Mouse (Mus musculus) heart, adult 2 months (tissue): ENCODE measurements around the gene Gkap1. TPM values are rescaled to one million over a fixed set of nuclear protein-coding genes. Genes with fewer than 3 reads are reported as not detected.

Experiments
- DNase-seq, 2 experiments: peaks; one replicate each; pipeline ENCODE4 v3.0.0; 2021
- H3K27ac ChIP-seq: fragments of 200-600 bp; 2 replicates; pipeline ENCODE4 v1.8.1; 2022
- H3K27me3 ChIP-seq: fragments of 200-500 bp; 2 replicates; pipeline ENCODE4 v1.6.1; 2012; ENCODE audit warnings: mild to moderate bottlenecking, low read length, inconsistent platforms, mixed read lengths; ENCODE audit not compliant: control insufficient read depth, insufficient read depth
- H3K36me3 ChIP-seq: fragments of 200-500 bp; 2 replicates; pipeline ENCODE4 v1.6.1; 2012; ENCODE audit warnings: low read length, inconsistent platforms; ENCODE audit not compliant: control insufficient read depth, insufficient read depth
- H3K4me1 ChIP-seq: fragments of 200-500 bp; 2 replicates; pipeline ENCODE4 v1.6.1; 2011; ENCODE audit warnings: low read length; ENCODE audit not compliant: control insufficient read depth, insufficient read depth
- H3K4me3 ChIP-seq: fragments of 200-600 bp; 2 replicates; pipeline ENCODE4 v1.8.1; 2022
- H3K79me2 ChIP-seq: fragments of 200-500 bp; replicated peaks from 2 replicates; pipeline ENCODE4 v1.6.1; 2012; ENCODE audit warnings: mild to moderate bottlenecking, inconsistent platforms, low read length, moderate library complexity, mixed read lengths; ENCODE audit not compliant: control insufficient read depth, insufficient read depth
- H3K9ac ChIP-seq: fragments of 200-500 bp; 2 replicates; pipeline ENCODE4 v1.6.1; 2012; ENCODE audit warnings: low read depth, mild to moderate bottlenecking, control low read depth, inconsistent platforms, low read length, mixed read lengths
- CTCF ChIP-seq: fragments of 200-600 bp; IDR thresholded peaks from 2 replicates; pipeline ENCODE4 v1.8.1; 2022; ENCODE audit warnings: antibody characterized with exemption, mild to moderate bottlenecking, moderate library complexity
- EP300 ChIP-seq: fragments of 200-500 bp; IDR thresholded peaks from 2 replicates; pipeline ENCODE4 v1.6.1; 2011; ENCODE audit warnings: low read depth, low read length, control low read depth; ENCODE audit not compliant: insufficient read depth
- POLR2A ChIP-seq: fragments of 200-500 bp; IDR thresholded peaks from 2 replicates; pipeline ENCODE4 v1.6.1; 2011; ENCODE audit warnings: mild to moderate bottlenecking, low read depth, low read length, control low read depth; ENCODE audit not compliant: insufficient read depth
- WGBS: fragments of 180-500 bp; shearing (Covaris S2); methylation state at CpG from one replicate; pipeline ENCODE4 v1.1.7; 2018; 5-methylcytosine and 5-hydroxymethylcytosine counted together
- intact Hi-C: fragments of 180-260 bp; cut with DNase I; formaldehyde crosslinking; loops from one replicate; pipeline ENCODE4 v1.15.1; 2025
- long read RNA-seq: library from polyadenylated mRNA; stranded (forward); transcript quantifications from one replicate; pipeline ENCODE4 v2.0.0, GENCODE M21; 2021
- polyA plus RNA-seq: library from polyadenylated mRNA; depleted of rRNA; stranded (reverse); fragments of >200 nt; gene quantifications from 2 replicates; pipeline ENCODE4 v1.2.3, GENCODE M21; 2012; rRNA removed
- total RNA-seq, 2 experiments: library from RNA; stranded (reverse); gene quantifications; 2 replicates each; pipeline ENCODE4 v1.2.3; 2021

The Gkap1 gene
- total RNA-seq (10 to 100 TPM; 21.8 to 28.3 TPM), polyA plus RNA-seq (4.7 and 7.1 TPM in 2 replicates)
- long read RNA-seq, transcript Gkap1-201 (12 exons, 1,523 nt), result major isoform, 15 of 20 reads
- long read RNA-seq, partial matches to known transcripts, result 3 of 20 reads
- long read RNA-seq, other reads (novel, unspliced or antisense), result 2 of 20 reads

- H3K4me1 ChIP-seq, result no peaks in the 10 kb centered on the region
- WGBS, result 90% methylated on average over 8 of the region's 8 CpGs
- no peaks in the 10 kb centered on the region for H3K27me3 ChIP-seq
- H3K79me2 ChIP-seq, result peaks cover 1% of the 10 kb centered on the region; the same call in 1 of the 2 replicates
- no peak for TF ChIP-seq EP300
- TF ChIP-seq POLR2A, result no peak
- no peak for TF ChIP-seq CTCF
- DNase-seq, result no peak
- peak within 1 kb of the TSS; percentile 99 for H3K9ac ChIP-seq
- peak within 1 kb of the TSS; percentile 87 for H3K4me3 ChIP-seq
- H3K36me3 ChIP-seq, result no peaks in the 10 kb centered on the region
- intact Hi-C loops, result no loop called here
- H3K27ac ChIP-seq, result peak within 1 kb of the TSS; percentile 70
Measured at GRCm38 (mm10) chr13:58275599-58275998, at the start of gene Gkap1. Gene Gkap1 (minus strand): TSS chr13:58275699.

GRCm38 (mm10) chr13:58317768-58318167 lies 42.3 kb upstream of the Gkap1 start:
- WGBS, result 66% methylated on average over 2 of the region's 2 CpGs
- no peaks in the 10 kb centered on the region for H3K79me2 ChIP-seq
- intact Hi-C loops, result no loop called here

GRCm38 (mm10) chr13:58314991-58315390 lies 39.5 kb upstream of the Gkap1 start:
- 43% methylated on average over 6 of the region's 6 CpGs for whole genome bisulfite sequencing
- Histone ChIP-seq H3K27ac (no peak overlapping the region), H3K36me3 (no peaks in the 10 kb centered on the region), H3K79me2 (no peaks in the 10 kb centered on the region), H3K27me3 (no peaks in the 10 kb centered on the region), H3K4me3 (no peak overlapping the region), H3K9ac (no peak overlapping the region), H3K4me1 (no peaks in the 10 kb centered on the region)
- intact Hi-C loops, result no loop called here
- no peak for DNase-seq
- TF ChIP-seq EP300, result no peak

More at GRCm38 (mm10) chr13:58317768-58318167, 42.3 kb upstream of the Gkap1 start:
- Histone ChIP-seq H3K4me1 (no peaks in the 10 kb centered on the region), H3K27ac (no peak overlapping the region), H3K27me3 (no peaks in the 10 kb centered on the region), H3K36me3 (no peaks in the 10 kb centered on the region), H3K9ac (no peak overlapping the region), H3K4me3 (no peak overlapping the region)
- TF ChIP-seq EP300 (no peak), POLR2A (no peak), CTCF (no peak)
- no peak for DNase-seq

- intact Hi-C loops, result no loop called here
- Histone ChIP-seq H3K27ac (no peak overlapping the region), H3K79me2 (no peaks in the 10 kb centered on the region), H3K9ac (no peak overlapping the region), H3K36me3 (no peaks in the 10 kb centered on the region), H3K4me1 (no peaks in the 10 kb centered on the region), H3K4me3 (no peak overlapping the region), H3K27me3 (no peaks in the 10 kb centered on the region)
- TF ChIP-seq POLR2A (no peak), EP300 (no peak), CTCF (no peak)
- no peak for DNase-seq
- 74% methylated on average over 3 of the region's 3 CpGs for WGBS
Measured at GRCm38 (mm10) chr13:58313758-58314157, 38.3 kb upstream of the Gkap1 start.

- Histone ChIP-seq H3K4me3 (no peak overlapping the region), H3K27ac (no peak overlapping the region)
- 65% methylated on average over 3 of the region's 3 CpGs for WGBS
Measured at GRCm38 (mm10) chr13:58311351-58311750, 35.9 kb upstream of the Gkap1 start.

GRCm38 (mm10) chr13:58309499-58309898 lies 34.0 kb upstream of the Gkap1 start:
- H3K27me3 ChIP-seq, result no peaks in the 10 kb centered on the region
- H3K4me3 ChIP-seq, result no peak overlapping the region
- WGBS, result 73% methylated on average over 8 of the region's 8 CpGs
- H3K27ac ChIP-seq, result no peak overlapping the region
- H3K4me1 ChIP-seq, result no peaks in the 10 kb centered on the region
- H3K36me3 ChIP-seq, result no peaks in the 10 kb centered on the region
- no peak overlapping the region for H3K9ac ChIP-seq
- no peaks in the 10 kb centered on the region for H3K79me2 ChIP-seq
- no peak for DNase-seq
- TF ChIP-seq POLR2A (no peak), EP300 (no peak), CTCF (no peak)
- intact Hi-C loops, result no loop called here

More at GRCm38 (mm10) chr13:58311351-58311750, 35.9 kb upstream of the Gkap1 start:
- intact Hi-C loops, result no loop called here
- TF ChIP-seq CTCF, result no peak
- TF ChIP-seq POLR2A, result no peak
- no peak for TF ChIP-seq EP300
- H3K9ac ChIP-seq, result no peak overlapping the region
- H3K79me2 ChIP-seq, result no peaks in the 10 kb centered on the region
- H3K4me1 ChIP-seq, result no peaks in the 10 kb centered on the region
- H3K36me3 ChIP-seq, result no peaks in the 10 kb centered on the region
- H3K27me3 ChIP-seq, result no peaks in the 10 kb centered on the region
- no peak for DNase-seq
